Mouse (Mus musculus): ENCODE results near the gene Nfyc.

Nfyc gene

DNA sequence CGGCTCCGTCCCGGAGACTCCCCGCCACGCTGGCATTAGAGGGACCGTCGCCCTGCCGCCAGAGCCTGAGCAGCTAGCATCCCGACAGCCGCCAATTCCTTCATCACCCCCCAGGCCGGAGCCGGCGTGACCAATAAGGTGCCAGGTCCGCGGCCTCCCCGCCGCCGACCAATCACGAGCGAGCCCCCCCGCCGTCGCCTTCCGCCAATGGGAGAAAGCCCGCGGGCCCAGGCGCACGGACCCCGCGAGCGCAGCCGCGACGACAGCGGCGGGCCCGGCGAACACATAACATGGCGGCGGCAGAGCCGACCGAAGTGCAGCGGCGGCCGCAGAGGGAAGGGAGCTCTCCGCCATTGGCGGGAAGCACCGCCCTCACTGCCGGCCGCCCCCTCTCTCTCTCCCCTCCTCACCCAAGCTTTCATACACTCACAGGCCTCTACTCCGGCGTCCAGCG lies 6.2 kb downstream of the Nfyc start:
- DNase-seq: peak; percentile 95 to 97

DNA sequence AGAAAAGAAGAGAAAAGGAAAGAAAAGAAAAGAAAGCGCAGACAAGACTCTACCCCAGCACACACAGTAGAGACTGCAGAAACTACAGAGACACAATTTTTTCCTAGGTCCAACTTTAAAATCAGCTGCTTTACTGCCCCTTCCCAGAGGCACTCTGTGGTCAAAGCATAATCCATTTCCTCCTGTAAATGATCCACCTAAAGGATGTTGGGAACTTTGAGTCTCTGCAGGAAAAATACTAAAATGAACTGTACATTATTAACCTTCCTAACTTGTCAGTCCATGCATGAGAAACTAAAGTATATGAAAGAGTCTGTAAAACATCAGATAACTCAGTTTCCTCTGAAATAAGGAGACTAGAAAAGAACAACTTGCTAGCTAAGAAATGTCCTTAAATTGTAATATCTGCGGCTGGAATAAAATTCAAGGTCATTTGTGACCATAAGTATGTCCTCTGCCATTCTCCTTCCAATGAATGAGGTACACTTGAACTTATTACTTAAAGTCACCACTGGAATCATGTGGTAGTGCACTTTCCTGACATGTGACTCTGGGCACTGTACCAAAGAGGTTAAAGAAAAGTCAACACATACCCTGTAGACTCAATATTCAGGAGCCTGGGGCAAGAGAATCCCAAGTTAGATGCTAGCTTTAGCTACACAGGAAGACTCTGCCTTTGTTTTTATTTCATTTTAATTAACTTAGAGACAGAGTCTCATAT lies 9.0 kb downstream of the Nfyc start:
- DNase-seq: no peak

DNA sequence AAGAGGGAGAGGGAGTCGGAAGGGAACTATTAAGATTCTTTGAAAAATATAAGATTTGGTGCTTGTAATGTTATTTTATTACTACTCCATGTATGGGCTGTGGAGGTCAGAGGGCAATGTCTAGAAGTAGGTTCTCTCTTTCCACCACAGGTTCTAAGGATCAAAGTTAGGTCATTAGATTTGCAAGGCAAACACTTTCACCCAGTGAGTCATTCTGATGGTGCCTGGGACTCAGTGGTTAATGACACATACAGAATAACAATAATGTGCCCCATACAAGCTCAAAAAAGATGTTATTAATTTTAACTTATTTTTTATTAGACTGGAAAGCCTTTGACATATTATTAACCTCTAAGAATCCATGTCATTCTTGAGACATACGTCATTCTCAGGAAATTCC lies 11.5 kb downstream of the Nfyc start:
- no peak for DNase-seq

- no peak for DNase-seq
These were observed 12.1 kb downstream of the Nfyc start for GRCm38 (mm10) chr4:120819296-120819695.

DNA sequence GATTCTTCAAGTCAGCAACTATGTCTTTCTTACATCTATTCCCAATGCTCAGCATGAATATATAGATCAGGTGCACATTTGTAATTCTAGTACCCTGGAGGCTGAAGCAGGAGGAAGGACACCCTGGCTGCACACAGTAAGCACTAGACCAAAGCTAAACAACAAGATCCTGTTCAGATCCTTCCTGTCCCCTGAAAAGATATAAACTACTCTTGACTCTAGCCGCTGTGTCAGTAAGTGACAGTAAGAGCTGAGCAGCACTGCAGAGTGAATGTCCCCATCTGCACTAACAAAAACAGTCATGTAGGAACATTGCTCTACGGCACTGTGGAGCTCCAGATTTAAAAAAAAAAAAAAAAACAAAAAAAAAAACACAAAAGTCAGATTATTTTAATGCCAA lies 13.4 kb downstream of the Nfyc start:
- DNase-seq: no peak

DNA sequence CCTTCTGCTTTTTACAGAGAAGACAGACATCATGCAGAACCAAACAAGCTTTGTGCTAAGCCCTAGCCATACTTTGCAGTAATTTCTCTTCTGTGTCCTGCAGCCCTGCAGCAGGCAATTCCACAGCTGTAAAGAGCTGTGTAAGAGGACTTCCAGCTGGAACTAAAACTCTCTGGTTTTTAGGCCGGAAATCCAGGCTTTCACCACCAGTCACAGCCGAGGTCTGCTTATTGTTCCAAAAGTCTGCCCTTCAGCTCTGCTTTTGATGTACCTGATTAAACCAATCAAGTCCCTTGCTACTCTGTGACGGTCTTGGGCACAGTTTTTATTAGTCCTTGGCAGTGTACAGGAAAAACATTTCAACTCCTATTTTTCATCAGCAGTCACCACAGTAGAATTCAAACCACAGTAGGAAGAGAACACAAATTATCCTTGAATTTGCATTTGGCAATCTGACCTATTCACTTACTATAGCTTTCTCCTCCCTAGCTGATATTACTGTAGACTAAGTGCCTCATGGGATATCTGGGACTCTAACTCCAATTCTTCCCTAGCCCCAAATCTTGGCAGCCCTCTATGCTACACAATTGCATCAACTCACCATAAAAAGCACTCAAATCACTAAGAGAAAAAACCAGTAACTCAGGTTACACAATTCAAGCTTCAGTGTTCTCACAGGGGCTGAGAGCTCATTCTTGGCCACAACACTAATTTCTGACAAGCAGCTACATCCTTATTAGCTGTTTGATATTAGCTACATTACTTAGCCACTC lies 14.2 kb downstream of the Nfyc start:
- peak; percentile 29 to 44 for DNase-seq

GRCm38 (mm10) chr4:120815622-120816334 lies 15.6 kb downstream of the Nfyc start:
- DNase-seq: peak; percentile 84 to 89

- DNase-seq: no peak
These were observed 16.2 kb downstream of the Nfyc start for GRCm38 (mm10) chr4:120815163-120815562.

DNA sequence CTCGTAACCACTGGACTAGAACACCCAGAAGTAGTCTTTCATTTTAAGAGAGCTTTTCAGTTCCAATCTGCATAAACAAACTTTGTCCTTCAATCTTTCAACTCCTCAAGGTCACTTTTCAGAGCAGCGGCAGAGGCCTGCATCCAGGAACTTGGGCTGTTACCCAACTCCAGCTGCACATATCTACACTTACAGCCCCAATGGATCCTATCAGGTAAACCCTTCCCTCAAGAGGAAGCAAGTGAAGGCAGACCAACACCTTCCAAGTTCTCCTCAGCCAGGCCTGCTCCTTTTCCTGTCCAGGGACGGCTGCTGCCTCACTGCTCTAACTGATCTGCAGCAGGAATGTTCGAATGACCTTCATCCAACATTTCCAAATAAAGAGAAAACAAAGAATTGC lies 17.2 kb downstream of the Nfyc start:
- peak; percentile 40 to 44 for DNase-seq

DNA sequence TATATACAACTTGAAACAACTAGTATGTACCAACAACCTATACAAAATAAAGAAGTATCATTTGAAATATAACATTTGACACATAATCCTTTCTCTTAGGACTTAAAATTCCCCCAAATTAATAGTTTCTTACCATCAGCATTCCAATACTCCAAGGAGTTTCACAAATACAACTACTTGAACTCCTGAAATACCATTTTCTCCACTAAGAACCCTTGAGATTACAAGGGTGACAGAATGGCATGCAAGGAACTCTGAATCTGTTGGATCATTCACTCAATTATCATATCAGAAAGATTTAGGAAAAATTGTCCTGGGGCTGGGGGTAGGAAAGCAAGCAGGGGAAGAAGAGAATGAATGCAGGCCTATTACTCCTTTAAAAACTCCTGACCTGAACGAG lies 17.6 kb downstream of the Nfyc start:
- no peak for DNase-seq

DNA sequence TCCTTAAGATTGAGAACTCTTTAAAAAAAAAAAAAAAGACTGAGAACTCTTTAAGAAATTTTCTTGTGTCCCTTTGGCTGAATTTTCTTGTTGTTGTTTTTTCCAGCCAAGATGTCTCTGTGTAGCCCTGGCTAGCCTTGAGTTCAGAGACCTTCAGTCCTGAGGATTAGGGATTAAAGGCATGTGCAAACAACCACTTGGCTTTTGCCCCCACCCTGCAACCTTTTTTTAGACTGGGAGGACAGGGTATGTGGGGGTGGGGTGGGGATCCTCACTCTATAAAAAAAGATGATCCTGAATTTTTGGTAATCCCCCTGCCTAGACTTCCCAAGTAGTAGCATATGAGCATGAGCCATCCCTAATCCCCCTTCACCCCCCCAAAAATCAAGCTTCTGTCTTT lies 25.6 kb downstream of the Nfyc start:
- no peak for DNase-seq

- peak in 1 of 2 experiments; percentile 41 for DNase-seq
These were observed 29.9 kb downstream of the Nfyc start for GRCm38 (mm10) chr4:120801446-120801845.

GRCm38 (mm10) chr4:120800691-120801090 lies 30.7 kb downstream of the Nfyc start:
- no peak for DNase-seq

DNA sequence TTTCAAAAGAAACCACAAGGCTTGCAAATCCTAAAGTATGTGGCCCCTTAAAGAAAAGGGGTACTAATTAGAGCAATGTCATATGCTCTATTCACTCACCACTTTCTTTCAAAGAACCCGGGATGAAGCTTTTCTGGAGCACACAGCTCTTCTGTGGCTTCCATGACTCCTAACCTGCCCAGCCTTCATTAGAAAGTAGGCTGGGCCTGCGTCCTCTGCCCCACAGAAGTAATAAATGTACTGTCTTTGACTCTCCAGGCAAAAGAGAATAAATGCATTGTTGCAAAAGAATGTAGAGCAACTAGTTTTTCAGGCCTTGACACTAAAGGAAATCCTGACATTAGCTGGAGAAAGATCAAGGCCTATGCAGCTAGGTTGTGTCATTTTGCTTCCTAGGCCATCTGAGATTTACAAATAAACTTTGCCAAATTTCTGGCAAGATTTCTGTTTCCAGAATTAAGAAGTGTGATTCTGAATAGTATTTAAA lies 31.6 kb downstream of the Nfyc start:
- no peak for DNase-seq

- no peak for DNase-seq
These were observed 33.2 kb downstream of the Nfyc start for GRCm38 (mm10) chr4:120797985-120798725.

DNA sequence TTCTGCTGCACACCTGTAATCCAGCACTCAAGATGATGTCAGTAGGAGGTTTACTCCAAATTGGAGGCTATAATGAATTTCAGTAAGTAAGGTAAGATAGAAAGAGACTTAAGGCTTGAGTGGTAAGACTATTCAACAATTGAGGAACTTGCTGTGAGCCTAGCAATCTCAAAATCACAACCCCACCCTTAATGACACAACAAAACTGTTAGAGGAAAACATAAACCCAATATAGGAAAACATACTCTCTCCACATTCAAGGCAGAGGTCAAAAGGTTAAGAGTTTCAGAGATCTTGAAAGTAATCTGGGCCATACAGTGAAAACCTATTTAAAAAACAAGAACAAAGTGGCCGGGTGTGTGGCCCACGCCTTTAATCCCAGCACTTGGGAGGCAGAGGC lies 34.7 kb downstream of the Nfyc start:
- no peak for DNase-seq

GRCm38 (mm10) chr4:120795646-120796045 lies 35.7 kb downstream of the Nfyc start:
- DNase-seq: no peak

DNA sequence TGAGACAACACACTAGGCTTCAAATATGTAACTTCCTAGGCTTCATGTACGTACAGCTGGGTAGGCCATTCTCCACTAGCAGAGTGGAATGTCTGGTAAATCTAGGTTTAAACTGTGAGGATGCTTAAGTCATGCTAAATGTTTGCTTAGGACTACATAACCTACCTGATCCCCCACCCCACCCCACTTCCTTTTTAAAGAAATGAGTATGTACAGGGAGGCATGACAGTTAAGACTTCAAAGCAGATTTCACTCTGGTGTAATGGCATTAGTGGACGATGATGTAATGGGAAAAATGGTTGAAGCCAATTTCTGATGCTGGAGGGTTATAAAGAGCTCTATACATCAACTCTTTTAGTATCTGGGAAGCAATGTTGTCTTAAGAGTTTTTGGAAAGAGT lies 38.5 kb downstream of the Nfyc start:
- no peak for DNase-seq

DNA sequence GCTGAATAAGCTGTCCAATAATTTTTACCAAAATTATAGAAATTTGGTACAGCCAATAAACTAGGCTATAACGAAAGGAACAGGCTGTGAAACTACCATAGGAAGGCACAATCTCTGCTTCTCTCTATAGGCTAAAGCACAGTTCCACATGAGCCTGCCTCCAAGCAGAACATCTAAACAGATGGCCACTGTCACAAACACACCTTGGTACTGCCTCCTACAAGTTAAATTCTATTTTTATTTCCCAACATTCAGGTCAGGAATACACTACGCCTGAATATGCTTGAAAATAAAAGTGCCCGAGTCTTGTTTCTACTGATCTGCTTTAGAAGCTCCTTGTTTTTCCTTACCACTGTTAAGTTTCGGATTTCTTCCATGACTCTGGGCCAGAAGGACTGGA lies 41.3 kb downstream of the Nfyc start:
- no peak for DNase-seq

GRCm38 (mm10) chr4:120755801-120756200 lies 75.6 kb downstream of the Nfyc start:
- no peak for DNase-seq

DNA sequence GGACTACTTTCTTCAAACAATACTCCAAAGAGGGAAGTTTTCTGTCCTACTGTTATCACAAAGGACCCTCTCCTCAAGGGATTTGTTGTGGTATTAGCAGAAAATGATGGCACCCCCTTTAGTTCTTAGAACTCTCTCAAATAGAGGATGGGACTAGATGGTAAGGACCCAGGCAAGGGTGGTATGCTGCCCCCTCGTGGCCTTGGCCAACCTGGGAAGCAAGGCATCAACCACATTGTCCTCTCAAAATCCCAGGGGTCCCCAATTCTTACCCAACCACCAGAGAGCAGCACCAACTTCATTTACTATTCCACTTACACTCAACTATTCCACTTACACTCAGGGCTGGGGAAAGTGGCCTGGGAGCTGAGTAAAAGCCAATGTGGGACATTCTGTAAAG lies 76.1 kb downstream of the Nfyc start:
- DNase-seq: peak; percentile 55 to 58

DNA sequence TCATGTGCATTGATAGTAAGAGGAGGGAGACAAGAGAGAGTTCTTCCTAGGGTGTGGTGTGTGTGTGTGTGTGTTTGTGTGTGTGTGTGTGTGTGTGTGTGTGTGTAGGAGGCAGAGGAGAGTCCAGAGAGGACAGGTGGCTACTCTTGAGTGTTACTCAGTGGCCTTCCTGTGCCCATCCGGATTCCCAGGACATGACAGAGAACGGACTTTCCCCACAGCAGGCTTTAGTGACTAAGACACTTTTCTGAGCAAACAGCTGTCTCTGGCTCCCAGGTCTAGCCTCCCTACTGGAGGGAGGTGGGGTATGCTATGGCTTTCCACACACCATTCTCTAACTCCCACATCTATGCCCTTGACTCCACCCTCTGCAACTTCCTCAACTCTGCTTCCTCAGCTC lies 81.8 kb downstream of the Nfyc start:
- no peak for DNase-seq

Data from lung, adult 18-20 months (tissue).